ENCODE assay signal across 8 mouse cellular contexts in the genomic region with DNA sequence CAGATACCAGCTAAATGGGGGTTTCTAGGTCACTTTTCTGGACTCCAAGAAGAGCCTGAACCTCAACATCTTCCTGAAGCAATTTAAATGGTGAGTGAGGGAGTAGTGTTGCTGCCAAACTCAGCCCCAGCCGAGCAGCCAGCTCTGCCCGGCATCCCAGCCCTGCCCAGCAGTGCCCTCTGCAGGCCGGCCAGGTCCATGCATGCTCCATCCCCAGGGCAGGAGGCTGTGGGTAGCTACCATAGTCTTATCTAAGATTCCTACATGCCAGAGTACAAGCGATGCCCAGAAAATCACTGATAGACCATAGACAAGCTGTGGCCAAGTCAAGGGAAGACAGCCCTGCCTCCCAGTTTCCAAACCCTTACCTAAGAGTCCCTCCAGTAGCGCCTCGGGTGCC. TPM values are rescaled to one million over a fixed set of nuclear protein-coding genes. Genes with fewer than 3 reads are reported as not detected.
DNase-seq lines count a peak whose midpoint lies in the region.

No protein-coding gene starts in this region.

- intact Hi-C loops in left cerebral cortex, postnatal 14 days (cut with DNase I): loop anchor here (1.0 to 2.0 kb wide), 2 partner anchors 17 to 53 kb away; partner anchors contain the start of gene Inf2

- peak; percentile 91 for DNase-seq in NIH3T3 (ENCODE audit: low read depth)
- DNase-seq in cerebellum, adult 9-10 months: peak; percentile 72
- peak; percentile 51 to 74 for DNase-seq in frontal cortex, postnatal 14 days (ENCODE audit: low spot score in 2 of 2)
- DNase-seq in induced T-regulatory cell, adult 2 months (ENCODE audit: low read depth): peak; percentile 75
- peak; percentile 82 to 84 for DNase-seq in left cerebral cortex, postnatal 14 days (ENCODE audit: low spot score in 2 of 2)
- DNase-seq in mesoderm, embryonic 11.5 days (ENCODE audit: low read depth, low spot score): peak; percentile 71
- peak; percentile 75 for DNase-seq in right cerebral cortex, postnatal 4 days
- DNase-seq in yolk sac, embryonic 10.5 days (ENCODE audit: low spot score): no peak

RNA-seq across cellular contexts. Expression of gene Adssl1, which starts 14.1 kb away (rescaled TPM):
- 1 to 10 TPM; 6.5 to 8.4 TPM for total RNA-seq in left cerebral cortex, postnatal 14 days (2021)

RNA-seq across cellular contexts. Expression of gene Inf2, which starts 17.2 kb away (rescaled TPM):
- total RNA-seq in left cerebral cortex, postnatal 14 days (2021): 10 to 100 TPM; 70.1 to 84.3 TPM

RNA-seq across cellular contexts. Expression of gene Siva1, which starts 38.7 kb away (rescaled TPM):
- 10 to 100 TPM; 14.5 to 16.8 TPM for total RNA-seq in left cerebral cortex, postnatal 14 days (2021)
